Mouse (Mus musculus) CD8-positive naive resting alpha-beta T cell, adult 2 months (primary cell): Measurements from ENCODE around the gene 4933424G06Rik.
A peak's percentile ranks its signal among the peaks of the same experiment; 100 is the strongest.

Experiments
- DNase-seq, 2 experiments: peaks; one replicate each; pipeline ENCODE4 v3.0.0; 2022; ENCODE audit warnings: low read depth in 2 of 2, low spot score in 2 of 2

4933424G06Rik gene

GRCm38 (mm10) chr1:36768786-36769185, 58.8 kb downstream of the 4933424G06Rik start:
- no peak for DNase-seq

- DNase-seq, result no peak
Measured at GRCm38 (mm10) chr1:36769951-36770350, 60.0 kb downstream of the 4933424G06Rik start.

- no peak for DNase-seq
Measured at GRCm38 (mm10) chr1:36770998-36771397, 61.0 kb downstream of the 4933424G06Rik start.

GRCm38 (mm10) chr1:36772198-36772934, 62.4 kb downstream of the 4933424G06Rik start:
- DNase-seq, result no peak

- no peak for DNase-seq
Measured at GRCm38 (mm10) chr1:36780793-36781192, 70.8 kb downstream of the 4933424G06Rik start.

GRCm38 (mm10) chr1:36782476-36782875, 72.5 kb downstream of the 4933424G06Rik start:
- no peak for DNase-seq

DNA sequence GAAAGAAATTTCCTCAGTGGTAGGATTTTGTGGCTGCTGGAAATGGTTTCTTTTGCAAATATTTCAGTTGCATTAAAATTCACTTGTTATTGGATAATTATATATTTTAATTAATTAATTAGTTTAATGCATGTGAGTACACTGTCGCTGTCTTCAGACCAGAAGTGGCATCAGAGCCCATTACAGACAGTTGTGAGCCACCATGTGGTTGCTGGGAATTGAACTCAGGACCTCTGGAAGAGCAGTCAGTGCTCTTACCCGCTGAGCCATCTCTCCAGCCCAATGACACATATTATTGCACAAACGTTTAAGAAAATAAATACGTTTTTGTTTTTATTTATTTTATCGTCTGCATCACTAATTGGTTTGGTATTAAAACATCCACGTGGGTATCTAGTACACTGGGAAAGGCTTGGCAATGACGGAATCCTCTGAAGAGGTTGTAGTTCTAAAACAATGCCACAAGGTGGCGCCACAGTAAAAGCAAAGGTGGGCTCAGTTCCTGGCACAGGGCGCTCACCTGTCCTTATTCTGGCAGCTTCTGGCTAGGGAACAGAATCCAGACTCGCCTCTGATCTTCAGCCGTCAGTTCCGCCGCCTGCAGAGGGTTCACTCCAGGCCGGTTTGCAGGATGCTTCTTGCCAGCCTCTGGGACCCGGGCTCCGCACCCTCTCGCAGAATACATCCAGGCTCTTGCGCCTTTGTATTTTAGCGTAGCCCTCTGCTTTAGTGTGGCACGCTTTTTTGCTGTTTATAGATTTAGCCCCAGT, 74.6 kb downstream of the 4933424G06Rik start:
- peak; percentile 63 to 74 for DNase-seq

- no peak for DNase-seq
Measured at GRCm38 (mm10) chr1:36785238-36785641, 75.3 kb downstream of the 4933424G06Rik start.

- peak in 1 of 2 experiments; percentile 29 for DNase-seq
Measured at GRCm38 (mm10) chr1:36786377-36786776, 76.4 kb downstream of the 4933424G06Rik start.

DNA sequence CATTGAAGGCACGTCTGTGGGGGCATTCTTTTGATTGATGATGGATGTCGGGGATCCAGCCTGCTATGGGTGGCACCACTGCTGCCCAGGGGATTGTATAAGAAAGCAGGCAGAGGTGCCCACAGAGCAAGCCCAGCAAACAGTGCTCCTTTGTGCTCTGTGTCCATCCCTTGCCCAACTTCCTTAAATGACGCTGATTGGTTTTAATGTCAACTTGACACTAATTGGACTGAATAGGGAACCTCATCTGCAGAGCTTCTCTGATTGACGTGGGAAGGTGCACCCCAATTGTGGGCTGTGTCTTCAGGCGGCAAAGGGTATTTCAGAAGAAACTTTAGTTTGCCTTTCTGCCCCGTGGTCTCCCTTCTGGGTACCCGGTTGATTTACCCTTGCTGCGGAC, 79.5 kb downstream of the 4933424G06Rik start:
- DNase-seq, result no peak

DNA sequence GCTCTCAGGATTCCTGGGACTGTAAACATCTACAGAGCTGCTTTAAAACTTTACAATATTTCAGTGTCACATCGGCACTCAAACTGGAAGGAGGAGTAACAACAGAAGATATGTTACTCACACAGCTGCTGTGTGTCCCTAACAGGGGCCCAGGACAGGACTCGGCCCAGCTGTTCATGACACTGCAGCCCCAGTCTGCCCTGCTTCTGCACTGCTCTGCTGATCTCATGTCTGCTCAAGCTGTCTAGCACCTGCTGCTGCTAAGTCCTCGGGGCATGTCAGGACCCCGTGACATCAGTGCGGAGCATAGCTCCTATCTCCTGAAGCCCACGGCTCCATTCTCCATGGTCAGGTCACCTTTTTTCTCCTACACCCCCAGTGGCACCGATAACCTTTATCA, 86.8 kb downstream of the 4933424G06Rik start:
- DNase-seq, result no peak

GRCm38 (mm10) chr1:36797481-36797880, 87.5 kb downstream of the 4933424G06Rik start:
- DNase-seq, result peak; percentile 56 to 60

DNA sequence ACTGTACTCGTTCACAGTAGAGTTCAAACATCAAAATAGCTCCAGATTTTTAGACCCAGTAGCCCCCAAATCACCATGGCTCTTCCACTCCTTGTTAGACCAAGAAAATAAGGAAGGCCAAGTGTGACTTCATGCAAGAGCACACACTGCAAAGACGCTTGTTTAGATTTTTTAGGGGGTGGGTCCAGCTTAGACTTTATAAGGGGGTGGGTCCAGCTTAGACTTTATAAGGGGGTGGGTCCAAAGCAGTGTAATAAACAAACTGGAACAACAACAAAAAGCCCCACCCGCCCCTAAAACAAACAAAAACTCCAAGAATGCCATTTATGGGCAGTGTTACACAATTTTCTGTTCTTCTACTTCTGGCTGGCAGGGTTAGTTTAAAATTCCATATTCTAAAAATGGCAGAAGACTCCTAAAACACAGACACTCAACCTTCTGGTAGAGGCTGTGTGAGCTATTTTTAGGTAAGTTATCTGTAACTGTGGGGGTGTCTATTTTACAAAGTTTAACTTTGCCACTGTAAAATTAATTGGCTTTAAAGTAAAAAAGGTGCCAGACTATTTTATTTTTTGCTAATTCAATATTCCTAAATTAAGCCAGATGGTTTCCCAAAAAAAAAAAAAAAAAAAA, 90.5 kb downstream of the 4933424G06Rik start:
- no peak for DNase-seq

DNA sequence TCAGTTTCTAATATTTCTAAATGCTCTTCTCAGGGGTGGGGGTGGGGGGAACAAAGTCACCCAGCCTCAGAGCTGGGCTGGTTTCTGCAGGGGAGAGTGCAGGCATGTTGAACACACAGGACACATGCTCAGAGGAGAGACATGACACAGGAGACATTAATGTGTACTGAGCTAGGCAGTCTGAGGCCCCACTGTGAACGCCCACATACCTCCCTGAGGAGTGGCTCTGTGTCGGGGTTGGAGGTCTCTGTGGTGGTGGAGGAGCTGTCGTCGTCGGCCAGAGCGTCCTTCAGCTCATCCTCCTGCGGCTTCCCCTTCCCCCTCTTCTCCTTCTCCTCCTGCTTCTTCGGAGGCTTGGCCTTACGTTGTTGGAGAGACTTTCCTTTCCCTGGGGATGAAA, 94.3 kb downstream of the 4933424G06Rik start:
- no peak for DNase-seq

DNA sequence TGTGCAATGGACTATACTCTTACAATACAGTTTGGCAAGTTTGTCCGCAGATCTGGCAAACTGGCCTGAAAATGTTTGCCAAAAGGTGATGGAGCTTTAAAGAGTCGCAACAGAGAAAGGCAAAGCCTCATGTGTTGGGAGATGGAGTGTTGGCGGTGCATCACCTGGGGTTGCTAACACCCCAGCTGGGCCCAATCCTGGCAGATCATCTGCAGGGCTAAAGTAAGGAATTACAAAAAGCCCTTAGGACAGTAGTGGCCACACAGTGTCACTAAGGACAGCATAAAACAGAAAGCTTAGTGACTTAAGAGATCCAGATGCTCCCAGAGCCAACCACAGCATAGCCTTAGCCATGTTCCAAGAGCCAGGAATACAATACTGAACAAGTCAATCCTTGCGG, 94.9 kb downstream of the 4933424G06Rik start:
- DNase-seq, result no peak

DNA sequence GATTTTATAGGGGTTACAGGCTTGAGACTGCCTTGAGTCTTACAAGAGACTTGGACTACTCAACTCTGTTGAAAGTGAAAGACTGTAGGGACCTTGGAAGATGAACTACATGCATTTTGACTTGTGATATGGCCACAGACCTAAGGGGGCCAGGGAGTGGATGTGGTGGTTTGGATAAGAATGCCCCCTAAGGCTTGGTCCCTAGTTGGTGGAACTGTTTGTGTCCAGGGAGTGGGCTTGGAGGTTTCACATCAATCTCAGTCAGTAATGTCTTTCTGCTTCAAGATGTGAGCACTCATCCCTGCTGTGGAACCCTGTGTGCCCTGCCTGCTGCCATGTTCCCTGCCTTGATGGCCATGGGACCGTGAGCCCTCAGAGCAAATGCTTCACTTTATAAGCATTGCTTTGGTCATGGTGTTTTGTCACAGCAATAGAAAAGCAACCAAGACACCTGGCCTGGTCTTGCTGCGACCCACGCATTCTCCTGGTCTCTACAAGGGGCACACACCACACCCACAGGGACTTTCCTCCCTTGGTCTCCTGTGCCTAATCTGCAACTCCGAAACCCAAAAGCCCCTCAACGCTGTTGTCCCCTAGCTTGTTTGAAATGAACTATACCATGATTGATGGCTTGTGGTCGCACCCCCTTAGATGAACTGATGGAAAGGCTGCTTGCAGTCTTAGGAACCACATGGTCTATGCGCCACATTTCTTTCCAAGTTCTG, 96.4 kb downstream of the 4933424G06Rik start:
- no peak for DNase-seq

GRCm38 (mm10) chr1:36807086-36807485, 97.1 kb downstream of the 4933424G06Rik start:
- DNase-seq, result no peak
